Mouse (Mus musculus) ES-Bruce4 (cell line): ENCODE measurements around the gene Acoxl.

ENCODE experiments used
- CTCF ChIP-seq: IDR thresholded peaks from one replicate; pipeline ENCODE4 v1.8.1; 2011; ENCODE audit warnings: low read depth, low read length
- EP300 ChIP-seq: IDR thresholded peaks from 2 replicates; pipeline ENCODE4 v1.6.1; 2011; ENCODE audit warnings: low read depth, low read length; ENCODE audit not compliant: insufficient read depth
- POLR2A ChIP-seq: IDR thresholded peaks from one replicate; pipeline ENCODE4 v1.8.1; 2011; ENCODE audit warnings: low read length; ENCODE audit not compliant: insufficient read depth

DNA sequence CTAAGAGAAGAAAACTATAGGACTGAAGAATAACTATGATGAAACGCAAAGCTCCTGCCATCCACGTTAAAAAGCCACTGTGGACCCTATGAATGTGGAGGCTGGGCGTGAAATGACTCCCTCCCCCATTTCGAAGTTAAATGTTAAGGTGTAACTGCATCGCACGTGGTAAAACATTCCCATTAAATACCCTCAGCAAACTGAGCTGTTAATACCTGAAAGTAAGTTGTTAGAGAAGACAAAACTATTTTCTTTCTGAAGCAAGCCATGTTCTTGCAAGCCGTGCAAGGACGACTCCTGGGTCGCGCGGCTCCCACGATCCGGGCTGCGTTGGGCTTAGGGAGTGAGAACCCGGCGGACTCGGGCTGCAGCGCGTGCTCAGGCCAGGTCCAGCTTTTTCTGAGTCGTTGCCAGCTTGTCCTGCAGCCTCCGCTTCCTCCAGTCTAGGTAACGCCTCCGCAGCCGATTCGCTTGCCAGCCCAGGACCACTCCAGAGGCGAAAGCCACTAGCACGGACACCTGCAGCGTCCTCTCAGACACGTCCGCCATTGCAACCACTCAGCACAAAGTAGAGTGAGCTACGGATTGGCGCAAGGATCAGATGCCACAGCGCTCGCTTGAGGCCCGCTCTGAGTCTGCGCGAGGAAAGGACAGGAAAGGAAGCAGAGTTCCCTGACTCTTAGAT is 46.6 kb upstream of the Acoxl start, which contains the start of gene Mtln:
- TF ChIP-seq POLR2A = peak; percentile 82
- TF ChIP-seq CTCF = no peak
- 0 out of 2 replicates have a peak, but pooled peaks have one; percentile 44 for TF ChIP-seq EP300
